Mouse (Mus musculus) erythroid progenitor cell, adult 5-6 weeks (primary cell): ENCODE measurements around the gene Gm42420. TPM values are rescaled to one million over a fixed set of nuclear protein-coding genes. Genes with fewer than 3 reads are reported as not detected.

Experiments
- ATAC-seq: replicated peaks from 2 replicates; pipeline ENCODE4 v1.8.0; 2016; ENCODE audit warnings: moderate number of reproducible peaks, mild to moderate bottlenecking, moderate TSS enrichment, inconsistent platforms; ENCODE audit not compliant: poor library complexity, low FRiP score, severe bottlenecking
- total RNA-seq, 2 experiments: library from RNA; stranded (forward) in 1 of 2; stranded (reverse) in 1 of 2; fragments of 150-400 nt in 1 of 2; fragments of 186-747, 209-891 nt in 1 of 2; gene quantifications; 2 replicates each; pipeline versions ENCODE4 v1.2.3 to v1.2.4; 2015 to 2017; ENCODE audit warnings: low replicate concordance in 2 of 2

Gene Gm42420
- not detected in 2 replicates for total RNA-seq (2015; ENCODE audit: low replicate concordance)
- not detected in 2 replicates for total RNA-seq (2017; ENCODE audit: low replicate concordance)

DNA sequence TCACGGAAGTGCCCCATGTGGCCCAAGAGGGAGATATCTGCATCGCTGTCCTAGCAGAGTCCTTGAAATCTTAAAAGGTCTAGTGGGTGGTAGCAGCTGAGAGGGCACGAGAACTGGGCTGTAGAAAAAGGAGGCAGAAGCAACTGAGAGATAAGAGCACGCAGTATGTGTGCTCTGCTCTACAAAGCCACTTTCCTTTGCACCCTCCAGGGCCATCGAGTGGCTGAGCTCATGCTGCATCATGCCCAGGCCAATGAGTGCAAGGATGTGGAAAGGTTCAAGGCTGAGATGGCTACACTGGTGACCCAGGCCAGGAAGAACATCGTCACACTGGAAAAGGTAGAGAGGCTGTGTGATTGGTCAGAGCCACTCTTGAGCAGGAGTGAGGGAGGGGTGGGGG lies at the start of gene Gm42420:
Gm42420 (plus strand) TSS at position 237 of the 400 bp plus-strand sequence.
- no peak for ATAC-seq

DNA sequence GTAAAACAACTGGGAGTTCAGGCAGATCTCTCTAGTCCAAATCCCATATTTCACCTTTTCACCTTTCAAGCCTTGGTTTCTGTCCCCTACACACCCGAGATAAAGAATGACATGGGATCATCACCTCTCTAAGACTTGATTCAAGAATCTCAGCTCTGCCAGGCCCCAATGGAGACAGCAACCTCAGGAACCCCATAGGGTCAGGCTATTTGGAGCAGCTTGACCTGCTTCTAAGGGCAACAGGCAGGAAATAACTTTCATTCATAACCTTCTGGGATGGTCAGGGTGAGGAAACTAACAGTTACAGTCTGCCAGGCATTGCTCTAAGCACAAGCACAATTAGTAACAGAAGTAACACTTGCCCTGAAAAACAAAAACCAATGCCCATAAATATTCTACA lies 48.9 kb upstream of the Gm42420 start:
- ATAC-seq: no peak

DNA sequence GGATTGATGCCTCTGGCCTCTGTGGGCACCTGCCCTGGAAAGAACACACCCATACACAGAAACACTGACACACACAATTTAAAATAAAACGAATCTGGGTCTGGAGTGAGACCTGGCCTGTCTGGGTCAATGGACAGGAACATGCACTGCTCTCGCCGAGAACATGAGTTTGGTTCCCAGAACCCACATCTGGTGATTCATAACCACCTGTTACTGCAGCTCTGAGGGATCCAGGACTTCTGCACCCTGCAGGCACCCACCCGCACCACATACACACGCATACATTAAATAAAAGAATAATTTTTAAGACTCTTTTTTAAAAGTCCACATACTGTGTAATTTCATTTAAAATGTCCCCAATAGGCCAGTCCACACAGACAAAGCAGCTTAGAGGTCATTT lies 48.3 kb upstream of the Gm42420 start:
- ATAC-seq: no peak

DNA sequence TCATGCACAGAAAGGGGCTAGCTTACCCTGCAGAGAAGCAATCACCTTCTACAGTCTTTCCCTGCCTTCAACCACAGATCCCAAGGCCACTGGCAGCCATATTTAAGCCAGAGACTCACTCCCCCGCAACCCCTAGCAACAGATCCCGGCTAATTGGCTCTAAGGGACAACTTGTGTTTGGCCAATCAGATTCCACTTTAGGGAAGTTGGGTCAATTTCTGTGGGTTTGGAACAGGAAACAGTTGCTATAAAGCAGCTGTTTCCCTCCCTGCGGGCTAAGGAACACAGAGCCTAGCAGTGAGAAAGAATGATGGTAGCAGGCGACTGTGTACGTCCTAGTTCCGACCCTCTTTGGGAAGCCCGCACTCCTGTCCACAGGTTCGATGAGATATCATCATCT lies 47.3 kb upstream of the Gm42420 start:
- ATAC-seq: no peak

DNA sequence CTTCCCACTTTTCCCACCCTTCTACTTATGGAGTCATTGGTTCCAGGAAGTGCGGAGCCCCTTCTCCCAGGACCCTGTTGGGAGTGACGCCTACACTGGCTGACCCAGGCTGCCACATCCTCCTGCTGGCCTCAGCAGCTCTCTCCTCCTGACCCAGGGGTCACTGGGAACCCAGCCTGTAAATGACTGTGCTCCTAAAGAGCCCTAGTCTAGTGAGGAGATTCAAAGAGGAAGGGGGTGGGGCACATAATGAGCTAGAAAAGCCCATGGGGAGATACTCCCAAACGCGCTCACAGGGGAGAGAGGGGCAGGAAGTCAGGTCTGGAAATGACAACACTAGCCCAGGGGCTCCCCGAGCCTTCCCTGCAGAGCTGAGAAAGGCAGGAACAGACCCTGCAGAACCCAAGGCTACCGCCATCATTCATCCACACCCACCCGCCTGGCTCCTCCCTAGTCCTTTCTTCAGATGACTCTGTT lies 45.8 kb upstream of the Gm42420 start:
- ATAC-seq: no peak

DNA sequence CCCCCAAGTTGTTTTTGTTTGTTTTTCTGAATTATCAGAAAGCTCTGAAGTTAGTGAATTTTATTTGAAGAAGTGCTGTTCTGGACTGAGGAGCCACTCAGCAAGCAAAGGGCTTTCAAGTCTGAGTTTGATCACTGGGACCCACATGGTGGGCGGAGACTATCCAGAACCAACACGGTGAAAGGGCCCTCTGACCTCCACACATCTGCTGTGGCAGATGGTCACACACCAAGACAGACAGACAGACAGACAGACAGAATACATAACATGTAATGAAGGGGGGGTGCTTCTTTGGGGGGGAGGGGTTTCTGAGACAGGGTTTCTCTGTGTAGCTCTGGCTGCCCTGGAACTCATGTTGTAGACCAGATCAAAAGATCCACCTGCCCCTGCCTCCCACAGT lies 45.0 kb upstream of the Gm42420 start:
- no peak for ATAC-seq

DNA sequence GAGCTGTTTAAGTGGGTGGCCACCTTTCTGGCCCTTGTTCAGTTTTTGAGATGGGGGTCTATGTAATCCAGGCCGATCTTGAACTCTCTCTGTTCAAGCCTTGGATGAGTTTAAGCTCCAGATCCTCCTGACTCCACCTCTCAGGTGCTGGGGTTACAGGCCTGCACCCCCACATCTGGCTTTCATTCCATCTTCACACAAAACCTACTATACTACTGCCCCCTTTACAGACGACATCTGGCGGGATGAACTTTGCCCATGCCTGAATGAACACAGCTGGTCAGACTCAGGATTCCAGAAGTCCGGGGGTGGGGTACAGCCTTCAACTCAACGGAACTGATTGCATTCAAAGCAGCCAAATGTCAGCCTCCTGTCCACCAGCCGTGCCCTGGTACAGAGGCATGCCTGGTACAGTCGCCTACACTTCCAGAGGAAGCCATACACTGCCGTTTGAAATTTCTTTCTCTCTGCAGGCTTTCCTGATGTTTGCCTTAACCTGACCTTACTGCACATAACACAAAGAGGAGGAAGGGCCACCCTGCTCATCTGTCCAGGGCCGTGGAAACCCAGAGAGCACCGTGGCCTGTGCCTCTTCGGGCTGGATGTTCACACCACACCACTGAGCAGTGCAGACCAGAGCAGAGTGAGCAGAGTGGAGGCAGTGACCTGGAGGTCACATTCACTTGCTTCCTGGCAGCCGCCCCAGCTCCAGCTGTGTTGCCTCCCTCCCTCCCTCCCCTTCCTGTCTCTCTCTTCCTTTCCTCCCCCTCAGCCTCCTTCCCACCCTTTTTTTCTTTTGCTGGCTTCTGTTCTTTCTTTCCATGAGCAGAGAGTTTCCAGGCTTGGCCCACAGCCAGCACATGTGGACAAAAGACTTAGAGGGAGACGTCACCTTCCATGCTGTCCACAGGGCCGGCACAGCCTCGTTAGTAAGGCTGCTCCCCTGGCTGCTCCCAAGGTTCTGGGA lies 42.6 kb upstream of the Gm42420 start:
- no peak for ATAC-seq

DNA sequence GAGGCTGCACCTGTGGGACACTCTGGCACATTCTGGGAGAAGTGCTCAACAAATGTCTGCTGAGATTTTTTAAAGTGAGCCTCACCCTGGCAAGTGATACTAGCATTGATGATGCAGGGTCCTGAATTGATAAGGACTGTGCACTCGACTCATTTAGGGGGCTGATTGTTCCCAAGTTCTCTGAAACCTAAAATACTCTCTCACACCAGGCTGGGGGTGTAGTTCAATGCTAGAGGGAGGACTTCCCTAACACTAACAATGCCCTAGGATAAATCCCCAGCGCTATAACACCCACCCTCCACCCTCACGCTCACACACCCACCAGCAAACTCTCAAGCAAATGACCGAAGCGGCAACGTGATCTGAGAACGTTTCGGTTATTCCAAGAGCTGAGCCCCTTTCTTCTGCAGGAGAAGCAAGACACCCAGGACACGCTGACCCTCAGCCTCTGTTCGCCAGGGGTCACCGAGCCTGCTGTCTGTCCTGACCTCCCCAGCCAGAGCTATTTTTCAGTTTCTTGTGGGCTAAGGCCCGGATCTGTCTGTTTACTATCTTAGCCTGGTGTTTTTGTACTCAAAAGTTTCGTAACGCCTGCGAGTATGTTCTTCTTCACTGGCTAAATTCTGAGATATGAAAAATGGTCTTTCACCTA lies 41.7 kb upstream of the Gm42420 start:
- no peak for ATAC-seq

DNA sequence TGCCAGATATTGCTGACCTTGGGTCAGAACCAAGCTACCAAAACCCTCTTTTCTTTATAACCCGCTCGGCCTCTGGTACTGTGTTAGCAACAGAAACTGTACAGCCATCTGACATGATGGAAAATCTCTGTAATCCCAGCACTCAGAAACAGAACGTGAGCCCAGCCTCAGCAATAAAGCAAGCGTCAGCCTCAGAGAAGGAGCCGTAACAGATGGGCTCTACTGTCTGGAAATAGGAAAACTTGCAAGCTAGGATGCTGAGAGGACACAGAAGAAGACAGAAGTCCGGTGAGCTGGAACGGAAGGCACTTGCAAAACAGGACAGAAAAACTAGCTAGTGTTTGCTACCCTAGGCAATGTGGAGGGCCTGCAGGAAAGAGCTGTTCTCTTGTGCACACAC lies 40.1 kb upstream of the Gm42420 start:
- no peak for ATAC-seq

DNA sequence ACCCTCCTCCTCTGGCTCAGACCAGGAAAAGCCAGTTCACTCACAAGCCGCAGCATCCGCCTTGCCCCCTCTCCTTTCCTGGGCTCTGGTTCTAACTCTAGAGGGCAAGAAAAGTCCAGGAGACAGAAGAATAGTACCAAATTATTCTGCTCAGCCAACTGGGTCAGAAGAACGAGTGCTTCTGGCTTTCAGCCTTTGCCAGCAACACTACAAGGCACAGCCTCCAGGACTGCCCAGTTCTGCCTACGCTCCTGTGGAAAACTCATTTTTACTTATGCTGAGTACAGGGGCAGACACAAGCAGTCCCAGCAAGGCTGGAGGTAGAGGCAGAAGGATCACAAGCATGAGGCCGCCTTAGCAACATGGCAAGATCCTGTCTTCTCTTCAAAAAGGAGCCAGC lies 37.5 kb upstream of the Gm42420 start:
- no peak for ATAC-seq

DNA sequence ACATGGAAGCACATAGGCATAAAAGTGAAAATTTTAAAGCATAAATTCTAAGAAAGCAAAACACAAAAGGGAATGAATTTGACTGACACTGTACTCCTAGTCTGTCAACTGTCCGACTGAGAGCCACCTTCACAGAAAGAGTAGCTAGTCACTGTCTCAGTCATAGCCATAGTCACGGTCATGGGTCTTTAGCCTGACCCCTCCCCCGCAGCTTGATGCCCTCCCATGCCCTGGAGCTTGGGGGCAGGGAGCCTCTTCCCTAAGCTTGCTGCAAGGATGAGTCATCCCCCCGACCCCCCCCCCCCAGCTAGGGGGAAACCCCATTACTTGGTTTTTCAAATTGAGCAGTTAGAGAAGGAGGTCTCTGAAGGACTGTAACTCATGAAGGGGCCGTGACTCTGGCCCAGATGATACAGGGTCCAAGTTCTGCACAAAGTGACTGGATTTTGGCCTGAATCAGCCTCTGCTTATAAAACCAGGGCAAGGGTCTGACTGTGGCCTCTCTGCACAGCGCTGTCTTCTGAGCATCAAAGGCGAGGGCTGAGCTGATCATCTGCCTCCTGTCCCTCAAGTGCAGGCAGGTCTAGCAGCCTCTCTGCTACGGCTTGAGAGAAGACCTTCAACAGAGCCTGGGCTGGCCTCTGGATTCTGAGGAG lies 33.4 kb upstream of the Gm42420 start:
- no peak for ATAC-seq

DNA sequence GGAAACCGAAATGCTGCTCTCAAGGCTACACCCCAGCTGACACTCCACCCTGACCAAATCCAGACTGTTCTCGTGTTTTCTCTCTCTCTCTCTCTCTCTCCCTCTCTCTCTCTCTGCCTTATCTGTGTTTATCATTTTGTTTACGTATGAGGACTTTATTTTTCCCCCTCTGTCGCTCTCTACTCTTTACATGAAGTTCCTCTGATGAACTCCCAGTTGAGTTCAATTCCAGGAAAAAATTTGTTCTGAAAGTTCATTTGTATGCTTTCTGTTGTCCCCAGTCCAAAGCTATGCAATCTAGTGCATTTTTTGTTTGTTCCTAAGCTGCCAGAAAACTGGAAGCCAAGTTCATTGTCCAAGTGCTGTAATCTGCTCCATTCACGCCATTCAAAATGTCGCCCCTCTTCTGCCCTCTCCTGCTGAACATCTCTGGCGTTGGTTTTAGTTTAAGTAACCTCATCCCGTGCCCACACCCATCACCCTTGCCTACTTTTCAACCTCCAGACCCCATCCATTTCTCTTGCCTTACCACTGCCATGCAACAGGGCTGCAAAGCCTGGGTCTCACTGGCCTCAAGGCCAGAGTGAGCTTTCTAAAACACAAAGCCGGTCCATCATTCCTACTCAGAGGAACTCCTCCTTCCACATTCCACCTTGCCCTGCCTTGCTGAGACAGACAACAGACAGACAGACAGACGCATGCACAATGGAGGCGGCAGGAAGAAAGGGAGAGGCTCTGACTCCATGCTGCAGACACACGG lies 30.5 kb upstream of the Gm42420 start:
- no peak for ATAC-seq

DNA sequence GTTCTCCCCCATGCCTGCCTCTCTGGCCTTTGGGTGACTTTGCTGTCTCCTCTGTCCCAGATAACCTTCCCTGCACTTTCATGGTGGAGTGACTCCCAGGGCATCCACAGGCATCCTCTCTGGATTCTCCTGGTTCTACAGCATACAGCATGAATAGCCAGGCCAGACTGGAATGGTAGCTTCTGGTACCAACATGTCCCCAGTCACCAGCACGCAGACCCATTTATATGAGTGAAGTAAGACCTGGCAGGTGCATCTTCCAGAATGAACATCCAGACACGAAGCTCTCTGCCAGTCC lies 30.0 kb upstream of the Gm42420 start:
- no peak for ATAC-seq

DNA sequence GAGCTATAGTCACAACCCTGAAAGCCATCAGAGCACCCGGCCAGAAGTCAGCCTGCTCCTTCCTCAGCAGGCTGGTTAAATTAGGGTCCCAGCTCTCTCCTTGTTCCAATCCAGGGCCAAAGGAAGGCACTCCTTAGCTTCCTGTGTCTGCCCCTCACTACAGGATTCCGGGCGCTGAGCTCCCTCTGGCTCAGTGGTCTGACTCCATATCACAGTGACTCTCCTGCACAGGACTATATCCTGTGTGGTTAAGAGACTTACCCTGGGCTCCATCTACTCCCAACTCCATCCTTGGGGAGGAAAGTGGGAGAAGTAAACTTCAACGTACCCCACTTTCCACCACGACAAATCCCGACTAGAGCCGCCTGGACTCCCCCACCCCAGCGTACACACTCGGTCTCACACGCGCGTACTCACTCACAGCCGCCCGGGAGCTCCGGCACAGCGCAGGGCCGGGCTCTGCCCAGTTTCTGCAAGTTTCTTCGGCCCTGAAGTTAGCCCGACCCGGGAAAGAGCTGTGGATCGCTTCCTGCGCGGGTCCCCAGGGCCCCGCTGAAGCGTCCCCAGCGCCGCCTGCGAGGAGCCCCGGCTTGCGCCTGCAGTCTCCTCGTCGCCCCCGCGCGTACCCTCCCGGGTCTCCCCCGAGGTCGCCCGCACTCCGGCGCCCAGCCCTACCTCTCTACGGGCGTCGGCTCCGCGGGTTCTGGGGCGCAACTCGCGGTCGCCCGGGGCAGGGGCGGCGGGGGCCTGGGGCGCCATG lies 28.5 kb upstream of the Gm42420 start:
- ATAC-seq: no peak

DNA sequence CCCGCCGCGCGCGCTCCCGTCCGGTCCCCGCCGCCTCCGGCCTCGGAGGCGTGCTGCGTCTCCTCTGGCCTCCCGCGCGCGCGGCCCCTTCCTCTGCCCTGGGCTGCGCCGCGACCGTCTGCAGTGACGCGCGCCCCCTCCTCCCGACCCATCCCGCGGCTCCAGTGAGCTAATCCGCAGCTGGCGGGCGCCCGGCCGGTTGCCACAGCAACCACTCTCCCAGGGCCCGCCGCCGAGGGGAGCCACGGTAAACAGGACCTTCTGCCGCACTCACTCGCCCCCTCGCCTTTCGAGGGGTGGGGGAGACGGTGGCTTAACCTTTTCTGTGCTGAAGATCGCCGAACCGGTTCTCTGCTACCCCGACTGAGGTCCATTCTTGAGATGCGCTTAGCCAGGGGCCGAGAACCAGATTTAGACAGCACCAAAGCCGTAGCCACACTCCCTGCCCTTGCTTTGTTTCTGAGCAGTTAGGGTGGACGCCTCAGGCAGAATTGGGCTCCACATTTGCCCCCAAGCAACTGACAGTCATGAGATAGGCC lies 27.8 kb upstream of the Gm42420 start, which contains the start of gene Dennd2a:
Dennd2a (minus strand) TSS at position 145 of the 539 bp plus-strand sequence.
- ATAC-seq: no peak

DNA sequence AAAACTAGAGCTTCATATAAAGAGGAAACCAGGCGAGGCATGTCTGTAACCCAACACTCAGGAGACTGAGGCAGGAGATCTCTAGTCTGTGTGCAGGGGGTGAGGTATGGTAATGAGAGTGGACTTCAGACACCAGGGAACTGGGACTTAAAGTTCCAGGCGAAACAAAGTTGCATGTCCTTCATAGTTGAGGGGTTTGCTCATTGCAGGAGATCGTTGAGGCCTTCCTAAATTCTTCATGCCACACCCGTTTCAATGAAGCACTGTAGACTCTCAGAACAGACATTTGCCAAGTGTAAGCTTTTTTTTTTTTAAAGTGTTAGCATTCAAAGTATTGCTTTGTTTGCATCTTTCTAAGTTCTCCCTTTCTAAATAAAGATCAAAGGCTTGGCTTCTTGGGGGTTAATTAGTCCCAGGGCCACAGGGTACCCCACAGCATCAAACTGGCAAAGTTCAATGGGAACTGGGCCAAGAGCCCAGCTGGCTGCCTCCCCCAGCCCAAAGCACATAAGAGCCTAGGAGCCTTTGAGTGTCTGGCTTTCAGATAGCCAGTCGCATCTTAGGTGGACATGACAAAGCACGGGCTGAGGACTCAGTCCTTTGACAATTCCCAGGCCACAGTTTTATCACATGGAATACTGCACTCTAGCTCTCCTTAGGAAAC lies 26.1 kb upstream of the Gm42420 start:
- no peak for ATAC-seq

DNA sequence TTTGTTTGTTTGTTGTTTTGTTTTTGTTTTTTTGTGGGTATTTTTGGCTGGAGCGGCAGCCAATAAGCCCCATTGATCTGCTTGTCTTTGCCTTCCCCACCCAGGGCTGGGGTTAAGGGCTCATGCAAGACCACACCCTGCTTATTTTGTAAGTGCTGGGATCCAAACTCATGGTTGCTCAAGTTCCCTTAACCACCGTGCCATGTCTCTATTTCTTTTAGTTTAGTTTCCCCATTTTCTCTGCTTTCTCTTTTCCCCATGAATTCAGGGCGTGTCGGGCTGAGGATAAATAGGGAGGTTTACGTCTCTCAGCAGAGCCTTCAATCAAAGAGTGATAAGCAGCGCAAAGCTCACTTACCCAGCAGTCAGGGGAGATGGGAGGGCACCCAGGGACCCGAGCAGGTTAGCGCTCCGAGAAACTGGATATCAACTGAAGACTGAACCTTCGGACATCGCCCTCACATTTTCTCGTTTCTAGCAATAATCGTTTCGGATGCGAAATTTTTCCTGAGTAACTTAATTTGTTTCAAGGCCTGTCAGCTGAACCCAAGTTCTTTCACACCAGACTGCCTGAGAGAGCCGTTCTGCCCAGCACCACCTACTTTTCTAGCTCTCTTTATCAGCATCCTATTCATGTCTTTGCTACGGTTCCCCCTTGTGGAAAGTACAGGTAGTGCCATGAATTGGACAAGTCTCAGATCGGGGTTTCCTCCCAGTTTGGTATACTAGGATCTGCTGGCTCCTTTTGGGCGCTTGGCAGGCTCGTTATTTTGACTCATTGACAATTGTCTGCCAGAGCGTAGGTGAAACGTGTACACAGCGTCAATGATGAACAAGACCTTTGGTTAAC lies 23.2 kb upstream of the Gm42420 start:
- peak; percentile 87 for ATAC-seq
